Mouse (Mus musculus): Measurements from ENCODE around the gene Gm43951. TPM values are rescaled to one million over a fixed set of nuclear protein-coding genes. Genes with fewer than 3 reads are reported as not detected.

The Gm43951 gene
- polyA plus RNA-seq, 1 experiment from 2014 or later: 0.10 TPM

Other genes starting within 250 kb of the Gm43951 start
- 0.08 and 0.21 TPM in 2 replicates for gene Aipl1, start 169.3 kb downstream of the Gm43951 start, polyA plus RNA-seq (2014; fragmentation: Nextera tagmentation; extraction: Ambion mirVana)
- gene Pimreg, start 164.8 kb downstream of the Gm43951 start, polyA plus RNA-seq (2014; fragmentation: Nextera tagmentation; extraction: Ambion mirVana): 182 and 186 TPM in 2 replicates
- 0.18 and 0.34 TPM in 2 replicates for gene Pitpnm3, start 71.1 kb downstream of the Gm43951 start, polyA plus RNA-seq (2014; fragmentation: Nextera tagmentation; extraction: Ambion mirVana)
- gene 4933427D14Rik, start 619 bp upstream of the Gm43951 start, polyA plus RNA-seq (2014; fragmentation: Nextera tagmentation; extraction: Ambion mirVana): 11.0 and 14.9 TPM in 2 replicates
- gene Txndc17, start 707 bp upstream of the Gm43951 start, polyA plus RNA-seq (2014; fragmentation: Nextera tagmentation; extraction: Ambion mirVana): 175 and 192 TPM in 2 replicates
- 52.4 and 55.5 TPM in 2 replicates for gene Med31, start 8.8 kb upstream of the Gm43951 start, polyA plus RNA-seq (2014; fragmentation: Nextera tagmentation; extraction: Ambion mirVana)
- gene Slc13a5, start 60.4 kb upstream of the Gm43951 start, polyA plus RNA-seq (2014; fragmentation: Nextera tagmentation; extraction: Ambion mirVana): 0.25 TPM in 1 of 2 replicates, not detected in the other
- 1.2 TPM in 2 replicates for gene Xaf1, start 94.8 kb upstream of the Gm43951 start, polyA plus RNA-seq (2014; fragmentation: Nextera tagmentation; extraction: Ambion mirVana)
- not detected in 2 replicates for gene Fbxo39, start 107.6 kb upstream of the Gm43951 start, polyA plus RNA-seq (2014; fragmentation: Nextera tagmentation; extraction: Ambion mirVana)
- gene Tekt1, start 155.6 kb upstream of the Gm43951 start, polyA plus RNA-seq (2014; fragmentation: Nextera tagmentation; extraction: Ambion mirVana): 6.3 and 6.4 TPM in 2 replicates
- gene Smtnl2, start 204.9 kb upstream of the Gm43951 start, polyA plus RNA-seq (2014; fragmentation: Nextera tagmentation; extraction: Ambion mirVana): 8.0 TPM in 2 replicates
- gene Ggt6, start 228.7 kb upstream of the Gm43951 start, polyA plus RNA-seq (2014; fragmentation: Nextera tagmentation; extraction: Ambion mirVana): not detected in 2 replicates
- gene Mybbp1a, start 234.5 kb upstream of the Gm43951 start, polyA plus RNA-seq (2014; fragmentation: Nextera tagmentation; extraction: Ambion mirVana): 171 and 191 TPM in 2 replicates